Mouse (Mus musculus) olfactory bulb, adult 2 months (tissue): ENCODE results near the gene Tspan33.

ENCODE experiments used
- CTCF ChIP-seq: fragments of 200-500 bp; IDR thresholded peaks from 2 replicates; pipeline ENCODE4 v1.5.1; 2012; ENCODE audit warnings: low read depth, mild to moderate bottlenecking, low read length, moderate library complexity; ENCODE audit not compliant: insufficient read depth
- POLR2A ChIP-seq: fragments of 200-500 bp; IDR thresholded peaks from 2 replicates; pipeline ENCODE4 v1.6.1; 2012; ENCODE audit warnings: mild to moderate bottlenecking, low read depth, low read length, moderate library complexity; ENCODE audit not compliant: insufficient read depth

GRCm38 (mm10) chr6:29697139-29697538 lies 3.1 kb downstream of the Tspan33 start:
- TF ChIP-seq POLR2A (no peak), CTCF (no peak)
